Mouse (Mus musculus): ENCODE results near the gene Lbx1. TPM values are rescaled to one million over a fixed set of nuclear protein-coding genes. Genes with fewer than 3 reads are reported as not detected.
A peak's percentile ranks its signal among the peaks of the same experiment; 100 is the strongest.

Gene Lbx1
- under 1 TPM in 1 of 4 experiments, not detected in 3; 0.17 TPM for total RNA-seq (2022)

GRCm38 (mm10) chr19:45235766-45236362, at the start of gene Lbx1:
TSS of gene Lbx1 (minus strand) at chr19:45235812.
- no peak for DNase-seq (ENCODE audit: low spot score)

GRCm38 (mm10) chr19:45283302-45283701, 47.7 kb upstream of the Lbx1 start:
- peak; percentile 59 for DNase-seq (ENCODE audit: low spot score)

- no peak for DNase-seq (ENCODE audit: low spot score)
These were observed 40.6 kb upstream of the Lbx1 start for GRCm38 (mm10) chr19:45276196-45276595.

GRCm38 (mm10) chr19:45271986-45272385, 36.4 kb upstream of the Lbx1 start:
- DNase-seq (ENCODE audit: low spot score): no peak

- DNase-seq (ENCODE audit: low spot score): no peak
These were observed 27.4 kb upstream of the Lbx1 start for GRCm38 (mm10) chr19:45262995-45263394.

- no peak for DNase-seq (ENCODE audit: low spot score)
These were observed 22.1 kb upstream of the Lbx1 start for GRCm38 (mm10) chr19:45257414-45258326.

GRCm38 (mm10) chr19:45254806-45255205, 19.2 kb upstream of the Lbx1 start:
- DNase-seq (ENCODE audit: low spot score): no peak

- no peak for DNase-seq (ENCODE audit: low spot score)
These were observed 16.8 kb upstream of the Lbx1 start for GRCm38 (mm10) chr19:45252436-45252835.

- no peak for DNase-seq (ENCODE audit: low spot score)
These were observed 13.1 kb upstream of the Lbx1 start for GRCm38 (mm10) chr19:45248691-45249090.

GRCm38 (mm10) chr19:45243918-45244700, 8.5 kb upstream of the Lbx1 start:
- no peak for DNase-seq (ENCODE audit: low spot score)

GRCm38 (mm10) chr19:45243264-45243602, 7.6 kb upstream of the Lbx1 start:
- no peak for DNase-seq (ENCODE audit: low spot score)

GRCm38 (mm10) chr19:45242348-45243263, 7.0 kb upstream of the Lbx1 start:
- no peak for DNase-seq (ENCODE audit: low spot score)

GRCm38 (mm10) chr19:45242017-45242347, 6.4 kb upstream of the Lbx1 start:
- DNase-seq (ENCODE audit: low spot score): no peak

GRCm38 (mm10) chr19:45240026-45240425, 4.4 kb upstream of the Lbx1 start:
- DNase-seq (ENCODE audit: low spot score): no peak

GRCm38 (mm10) chr19:45239191-45239590, 3.6 kb upstream of the Lbx1 start:
- no peak for DNase-seq (ENCODE audit: low spot score)

- DNase-seq (ENCODE audit: low spot score): no peak
These were observed 2.1 kb upstream of the Lbx1 start for GRCm38 (mm10) chr19:45237665-45238209.

GRCm38 (mm10) chr19:45237099-45237498, 1.5 kb upstream of the Lbx1 start:
- no peak for DNase-seq (ENCODE audit: low spot score)

GRCm38 (mm10) chr19:45236363-45236942, 841 bp upstream of the Lbx1 start:
- no peak for DNase-seq (ENCODE audit: low spot score)

- no peak for DNase-seq (ENCODE audit: low spot score)
These were observed 276 bp downstream of the Lbx1 start for GRCm38 (mm10) chr19:45235331-45235741.

GRCm38 (mm10) chr19:45234771-45235231, 811 bp downstream of the Lbx1 start:
- no peak for DNase-seq (ENCODE audit: low spot score)

Data from heart, adult 8-10 months (tissue).